ENCODE assay signal across 30 mouse cellular contexts in the genomic region with DNA sequence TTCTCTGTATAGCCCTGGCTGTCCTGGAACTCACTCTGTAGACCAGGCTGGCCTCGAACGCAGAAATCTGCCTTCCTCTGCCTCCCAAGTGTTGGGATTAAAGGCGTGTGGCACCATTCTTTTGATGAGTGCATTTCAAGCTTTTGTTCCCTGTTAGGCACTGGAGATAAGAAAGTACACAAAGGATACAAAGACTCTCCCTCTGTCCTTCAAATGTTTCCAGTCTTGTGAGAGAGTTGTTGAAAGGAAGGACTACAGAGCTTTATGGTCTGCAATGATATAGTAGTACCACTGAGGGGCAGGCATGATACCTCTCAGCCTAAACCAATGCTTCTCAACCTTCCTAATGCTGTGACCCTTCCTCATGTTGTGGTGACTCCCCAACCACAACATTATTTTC. TPM values are rescaled to one million over a fixed set of nuclear protein-coding genes. Genes with fewer than 3 reads are reported as not detected.
DNase-seq lines count a peak whose midpoint lies in the region; TF ChIP-seq lines count a peak whose summit lies in the region.
"Had no signal": no experiment of that assay in that cellular context is flagged by ENCODE, and none has a peak within 500 bp of the region (broad histone marks: within the 10 kb centered on the region; RNA-seq: fewer than 3 reads in every experiment).

No protein-coding gene starts in this region.

- DNase-seq in layer of hippocampus, adult 2 months (ENCODE audit: low spot score in 2 of 2): no peak
- DNase-seq in layer of hippocampus, adult 18-20 months (ENCODE audit: low spot score in 2 of 2): no peak
- DNase-seq in ES-CJ7 (ENCODE audit: low read depth, low spot score) (peak; percentile 70), R1 (ENCODE audit: low read depth, low spot score) (peak; percentile 28), adipocyte (ENCODE audit: low spot score) (no peak)
- no peak for DNase-seq in c-Kit-positive CD71-positive TER-119-positive erythroid progenitor cells, embryonic 14.5 days (ENCODE audit: low spot score)
- DNase-seq: adrenal gland, postnatal 10 days; adrenal gland, postnatal 36 days; B cell, adult 2 months; cerebellum, adult 11-12 months; cerebellum, adult 8-10 months; cerebellum, postnatal 10 days; cerebellum, postnatal 36 days; embryo, embryonic 11 days; gastrocnemius, postnatal 25 days; heart, adult 18-20 months; heart, postnatal 10 days; heart, postnatal 36 days had no signal

- TF ChIP-seq CTCF in layer of hippocampus, adult 2 months (conservative IDR thresholded peaks at IDR 0.05): peak; percentile 43

- H3K4me3 ChIP-seq in layer of hippocampus, adult 2 months: no peak overlapping the region
- H3K4me3 ChIP-seq: embryonic facial prominence, embryonic 10.5 days; embryonic facial prominence, embryonic 13.5 days; erythroblast, embryonic 14.5 days; forebrain, embryonic 12.5 days; forebrain, embryonic 15.5 days; heart, embryonic 12.5 days; heart, embryonic 15.5 days; hindbrain, embryonic 10.5 days had no signal

- H3K27ac ChIP-seq in layer of hippocampus, adult 2 months: no peak overlapping the region
- H3K27ac ChIP-seq: embryonic facial prominence, embryonic 10.5 days; embryonic facial prominence, embryonic 13.5 days; forebrain, embryonic 12.5 days; forebrain, embryonic 15.5 days; heart, embryonic 15.5 days; hindbrain, embryonic 10.5 days; hindbrain, embryonic 14.5 days had no signal

RNA-seq across cellular contexts. Expression of gene Rragb, which starts 2.9 kb away (rescaled TPM):
- total RNA-seq in layer of hippocampus, adult 2 months (2021): 10 to 100 TPM; 95.5 to 96.5 TPM
- 10 to 100 TPM; 96.5 to 97.5 TPM for total RNA-seq in layer of hippocampus, adult 18-20 months (2021)

RNA-seq across cellular contexts. Expression of gene Foxr2, which starts 24.1 kb away (rescaled TPM):
- total RNA-seq in layer of hippocampus, adult 2 months (2021): under 1 TPM; 0.51 to 0.74 TPM
- total RNA-seq in layer of hippocampus, adult 18-20 months (2021): under 1 TPM; 0.42 to 0.48 TPM
- total RNA-seq: adrenal gland, adult 18-20 months; adrenal gland, postnatal 10 days; adrenal gland, postnatal 36 days; CH12.LX; gastrocnemius, adult 8-10 months; gastrocnemius, postnatal 25 days; heart, adult 18-20 months; heart, postnatal 10 days; heart, postnatal 36 days had no signal

Comparison
In these comparisons a context has a peak if more than half of its experiments do, and no peak if none do; other contexts are left out.
1. DNase-seq: peak in ES-CJ7 (single experiment) and R1 (single experiment); none in layer of hippocampus, adult 2 months (0 of 2), layer of hippocampus, adult 18-20 months (0 of 2), adipocyte (single experiment) and c-Kit-positive CD71-positive TER-119-positive erythroid progenitor cells, embryonic 14.5 days (single experiment).